Comparison of ENCODE assay signal across 22 mouse cellular contexts in genomic region chr5:86118457-86119094, GRCm38 (mm10). TPM values are rescaled to one million over a fixed set of nuclear protein-coding genes. Genes with fewer than 3 reads are reported as not detected.
A peak's percentile ranks its signal among the peaks of the same experiment; 100 is the strongest.
DNase-seq lines count a peak whose midpoint lies in the region; ATAC-seq and TF ChIP-seq lines count a peak whose summit lies in the region.
"Had no signal": no experiment of that assay in that cellular context is flagged by ENCODE, and none has a peak within 500 bp of the region (broad histone marks: within the 10 kb centered on the region; RNA-seq: fewer than 3 reads in every experiment).

No protein-coding gene starts in this region.

- dilution Hi-C loops in CH12.LX (cut with MboI; ENCODE audit: extremely low pct_ligation_motif_present, extremely low pct_unique_long_range_greater_than_20kb, low sequenced_read_pairs): no loop called here

- H3K27me3 ChIP-seq in C2C12 (ENCODE audit: control insufficient read depth, insufficient read depth, insufficient read length) (no peaks in the 10 kb centered on the region), CH12.LX (replicated peaks) (no peaks in the 10 kb centered on the region)
- no peaks in the 10 kb centered on the region for H3K27me3 ChIP-seq in stomach, postnatal 0 days (ENCODE audit: control insufficient read depth, insufficient read depth, low read length)
- H3K27me3 ChIP-seq: embryonic facial prominence, embryonic 13.5 days; forebrain, embryonic 15.5 days; hindbrain, embryonic 12.5 days; kidney, embryonic 15.5 days; limb, embryonic 12.5 days; liver, embryonic 13.5 days; lung, embryonic 15.5 days had no signal

- H3K4me3 ChIP-seq in C2C12 (ENCODE audit: insufficient read depth, poor library complexity, severe bottlenecking) (no peak overlapping the region), CH12.LX (replicated peaks in 1 of 3; ENCODE audit: low read depth in 2 of 3, low read length in 2 of 3, poor library complexity in 1 of 3) (peak overlapping the region; percentile 25 to 59 (median 46))
- H3K4me3 ChIP-seq in stomach, postnatal 0 days (ENCODE audit: low read depth, low read length): no peak overlapping the region
- H3K4me3 ChIP-seq: embryonic facial prominence, embryonic 13.5 days; forebrain, embryonic 15.5 days; heart, embryonic 10.5 days; hindbrain, embryonic 12.5 days; kidney, embryonic 15.5 days; limb, embryonic 12.5 days; liver, embryonic 13.5 days; lung, embryonic 15.5 days had no signal

- H3K27ac ChIP-seq in CH12.LX (ENCODE audit: insufficient read depth, low read depth): peak overlapping the region; percentile 96
- no peak overlapping the region for H3K27ac ChIP-seq in stomach, postnatal 0 days (replicated peaks)
- H3K27ac ChIP-seq: embryonic facial prominence, embryonic 13.5 days; forebrain, embryonic 15.5 days; heart, embryonic 10.5 days; hindbrain, embryonic 12.5 days; kidney, embryonic 15.5 days; limb, embryonic 12.5 days; liver, embryonic 13.5 days; lung, embryonic 15.5 days had no signal

- peak overlapping the region; percentile 99 for H3K4me2 ChIP-seq in CH12.LX (ENCODE audit: insufficient read depth, low read depth, poor library complexity, severe bottlenecking)
- no peak overlapping the region for H3K4me2 ChIP-seq in stomach, postnatal 0 days (replicated peaks; ENCODE audit: low read depth)
- H3K4me2 ChIP-seq: embryonic facial prominence, embryonic 13.5 days; forebrain, embryonic 15.5 days; hindbrain, embryonic 12.5 days; kidney, embryonic 15.5 days; limb, embryonic 12.5 days; liver, embryonic 13.5 days; lung, embryonic 15.5 days had no signal

- H3K36me3 ChIP-seq in C2C12 (ENCODE audit: control insufficient read depth, insufficient read depth) (peaks cover 21% of the 10 kb centered on the region), CH12.LX (replicated peaks in 1 of 2; ENCODE audit: control insufficient read depth in 1 of 2, insufficient read depth in 1 of 2, low read length in 1 of 2) (peaks cover 7 to 36% of the 10 kb centered on the region in 2 experiments)
- H3K36me3 ChIP-seq in stomach, postnatal 0 days (ENCODE audit: control insufficient read depth, insufficient read depth, low read length): no peaks in the 10 kb centered on the region

- no peak for TF ChIP-seq CTCF in C2C12 (IDR thresholded peaks at IDR 0.05; ENCODE audit: control insufficient read depth, insufficient read depth, insufficient read length)
- TF ChIP-seq CTCF in CH12.LX (conservative IDR thresholded peaks at IDR 0.05 in 1 of 2, IDR thresholded peaks at IDR 0.05 in 1 of 2; ENCODE audit: low read depth in 2 of 2, low read length in 2 of 2): no peak
- TF ChIP-seq CTCF in stomach, postnatal 0 days (IDR thresholded peaks at IDR 0.05; ENCODE audit: low read depth): no peak

- no peak overlapping the region for H3ac ChIP-seq in C2C12 (ENCODE audit: control insufficient read depth, insufficient read length, low read depth)

- 85% methylated on average over 9 of the region's 9 CpGs for WGBS in stomach, postnatal 0 days

- no peaks in the 10 kb centered on the region for H3K79me3 ChIP-seq in C2C12 (ENCODE audit: low read depth)

- H3K4me1 ChIP-seq in CH12.LX (ENCODE audit: control insufficient read depth in 1 of 2, insufficient read depth in 2 of 2): peaks cover 0 to 8% of the 10 kb centered on the region in 2 experiments; a peak in 1 of 4 replicates
- no peaks in the 10 kb centered on the region for H3K4me1 ChIP-seq in stomach, postnatal 0 days (replicated peaks; ENCODE audit: control insufficient read depth, insufficient read depth)
- H3K4me1 ChIP-seq: embryonic facial prominence, embryonic 13.5 days; forebrain, embryonic 15.5 days; heart, embryonic 10.5 days; hindbrain, embryonic 12.5 days; kidney, embryonic 15.5 days; limb, embryonic 12.5 days; liver, embryonic 13.5 days; lung, embryonic 15.5 days had no signal

- ATAC-seq in hematopoietic stem cell, adult 5-6 weeks (replicated peaks in 1 of 2; ENCODE audit: insufficient read depth in 1 of 2, low FRiP score in 2 of 2, low TSS enrichment in 1 of 2, low read depth in 1 of 2, poor library complexity in 2 of 2, severe bottlenecking in 2 of 2): peak; percentile 62 to 75
- ATAC-seq in megakaryocyte-erythroid progenitor cell, adult 5-6 weeks (replicated peaks; ENCODE audit: low FRiP score, low TSS enrichment, poor library complexity, severe bottlenecking): peak; percentile 44
- no peak for ATAC-seq in stomach, postnatal 0 days (ENCODE audit: low FRiP score, low TSS enrichment)
- ATAC-seq: forebrain, embryonic 15.5 days; intestine, embryonic 16.5 days had no signal

- TF ChIP-seq RAD21 in CH12.LX (IDR thresholded peaks at IDR 0.05; ENCODE audit: low read depth, low read length): no peak

- H3K79me2 ChIP-seq in C2C12 (ENCODE audit: control insufficient read depth, insufficient read depth): no peaks in the 10 kb centered on the region
- no peaks in the 10 kb centered on the region for H3K79me2 ChIP-seq in CH12.LX (replicated peaks; ENCODE audit: control insufficient read depth, extremely low read depth, insufficient read depth, poor library complexity, severe bottlenecking)

- 0 out of 2 replicates have a peak, but pooled peaks have one; percentile 24 for TF ChIP-seq EP300 in CH12.LX (IDR thresholded peaks at IDR 0.05; ENCODE audit: low read length)
- TF ChIP-seq EP300 in stomach, postnatal 0 days (optimal IDR thresholded peaks at IDR 0.05): no peak

- TF ChIP-seq POLR2A in CH12.LX (IDR thresholded peaks at IDR 0.05; ENCODE audit: low read depth, low read length): no peak

- in situ Hi-C loops in CH12.LX (cut with MboI; ENCODE audit: low pct_ligation_motif_present, low pct_unique_long_range_greater_than_20kb, low sequenced_read_pairs): no loop called here

- peak; percentile 53 for DNase-seq in CH12.LX (ENCODE audit: extremely low read depth)
- no peak for DNase-seq in stomach, postnatal 0 days (ENCODE audit: low spot score)
- no peak for DNase-seq in layer of hippocampus, adult 11-12 months (ENCODE audit: low spot score)
- DNase-seq in right cerebral cortex, adult 18-20 months: no peak
- no peak for DNase-seq in right cerebral cortex, postnatal 10 days (ENCODE audit: low spot score in 2 of 2)
- DNase-seq: cerebellum, adult 9-11 months; kidney, postnatal 4 days; liver, embryonic 13.5 days; retina, postnatal 1 day had no signal

- peak overlapping the region; percentile 61 for H3K9ac ChIP-seq in CH12.LX (ENCODE audit: insufficient read depth, low read depth)
- no peak overlapping the region for H3K9ac ChIP-seq in stomach, postnatal 0 days (ENCODE audit: low read length)
- H3K9ac ChIP-seq: embryonic facial prominence, embryonic 13.5 days; forebrain, embryonic 15.5 days; hindbrain, embryonic 12.5 days; kidney, embryonic 15.5 days; limb, embryonic 12.5 days; liver, embryonic 13.5 days; lung, embryonic 15.5 days had no signal

- no peaks in the 10 kb centered on the region for H3K9me3 ChIP-seq in CH12.LX (replicated peaks; ENCODE audit: low read length)
- no peaks in the 10 kb centered on the region for H3K9me3 ChIP-seq in stomach, postnatal 0 days (ENCODE audit: control insufficient read depth, low read length)
- H3K9me3 ChIP-seq: embryonic facial prominence, embryonic 13.5 days; forebrain, embryonic 15.5 days; heart, embryonic 10.5 days; hindbrain, embryonic 12.5 days; kidney, embryonic 15.5 days; limb, embryonic 12.5 days; liver, embryonic 13.5 days; lung, embryonic 15.5 days had no signal

TF ChIP-seq in C2C12, 6 proteins besides CTCF, POLR2A, EP300 and RAD21:
- no peak for TF ChIP-seq MYOG (IDR thresholded peaks at IDR 0.05; ENCODE audit: control insufficient read depth, extremely low read depth, insufficient read length)
- TF ChIP-seq USF1 (IDR thresholded peaks at IDR 0.05; ENCODE audit: low read depth): peak; percentile 36

TF ChIP-seq in CH12.LX, 34 proteins besides CTCF, POLR2A, EP300 and RAD21:
- no peak for TF ChIP-seq TBP (conservative IDR thresholded peaks at IDR 0.05; ENCODE audit: low read depth, low read length)
- 0 out of 2 replicates have a peak, but pooled peaks have one; percentile 13 for TF ChIP-seq ETS1 (conservative IDR thresholded peaks at IDR 0.05; ENCODE audit: low read depth, low read length)
- TF ChIP-seq USF2 (conservative IDR thresholded peaks at IDR 0.05; ENCODE audit: low read depth, low read length): peak; percentile 39; the same call in 1 of the 2 replicates
- TF ChIP-seq BHLHE40 (IDR thresholded peaks at IDR 0.05; ENCODE audit: low read depth, low read length): peak; percentile 44; the same call in 1 of the 2 replicates
- TF ChIP-seq IRF4 (IDR thresholded peaks at IDR 0.05; ENCODE audit: low read depth, low read length): peak; percentile 60; the same call in 1 of the 2 replicates

RNA-seq across cellular contexts. Expression of gene Stap1, which starts 47.0 kb away (rescaled TPM):
- 0.01 TPM for polyA plus RNA-seq in C2C12 (2012; fragmentation: generic; extraction: Trizol)
- total RNA-seq in CH12.LX (2012; rRNA removed): 9.8 and 12.6 TPM in 2 replicates
- total RNA-seq in CH12.LX (2014; rRNA removed): 18.1 and 18.8 TPM in 2 replicates
- polyA plus RNA-seq in CH12.LX (2012; ENCODE audit: insufficient read length, low read depth): 14.2 and 14.4 TPM in 2 replicates
- 80.4 and 98.5 TPM in 2 replicates for total RNA-seq in hematopoietic stem cell, adult 5-6 weeks (2017)
- 12.0 and 15.9 TPM in 2 replicates for total RNA-seq in megakaryocyte-erythroid progenitor cell, adult 5-6 weeks (2014; fragmentation: Nextera tagmentation)
- 25.4 and 29.2 TPM in 2 replicates for total RNA-seq in megakaryocyte-erythroid progenitor cell, adult 5-6 weeks (2017)
- 0.22 and 0.28 TPM in 2 replicates for polyA plus RNA-seq in stomach, postnatal 0 days (2015; fragmentation: Nextera tagmentation; extraction: Ambion mirVana)
- total RNA-seq: layer of hippocampus, postnatal 10 days; midbrain, postnatal 0 days had no signal

RNA-seq across cellular contexts. Expression of gene Cenpc1, which starts 53.2 kb away (rescaled TPM):
- polyA plus RNA-seq in C2C12 (2012; fragmentation: generic; extraction: Trizol): 5.1 TPM
- total RNA-seq in CH12.LX (2012; rRNA removed): 14.1 and 15.9 TPM in 2 replicates
- total RNA-seq in CH12.LX (2014; rRNA removed): 30.6 and 32.9 TPM in 2 replicates
- 20.6 and 21.0 TPM in 2 replicates for polyA plus RNA-seq in CH12.LX (2012; ENCODE audit: insufficient read length, low read depth)
- total RNA-seq in hematopoietic stem cell, adult 5-6 weeks (2017): 56.3 and 58.3 TPM in 2 replicates
- 43.1 and 43.7 TPM in 2 replicates for total RNA-seq in megakaryocyte-erythroid progenitor cell, adult 5-6 weeks (2014; fragmentation: Nextera tagmentation)
- total RNA-seq in megakaryocyte-erythroid progenitor cell, adult 5-6 weeks (2017): 38.9 and 69.7 TPM in 2 replicates
- 10.5 and 11.6 TPM in 2 replicates for polyA plus RNA-seq in stomach, postnatal 0 days (2015; fragmentation: Nextera tagmentation; extraction: Ambion mirVana)

RNA-seq across cellular contexts. Expression of gene Uba6, which starts 54.0 kb away (rescaled TPM):
- polyA plus RNA-seq in C2C12 (2012; fragmentation: generic; extraction: Trizol): 2.9 TPM
- total RNA-seq in CH12.LX (2012; rRNA removed): 15.2 and 18.9 TPM in 2 replicates
- total RNA-seq in CH12.LX (2014; rRNA removed): 27.3 and 32.0 TPM in 2 replicates
- 15.6 and 15.9 TPM in 2 replicates for polyA plus RNA-seq in CH12.LX (2012; ENCODE audit: insufficient read length, low read depth)
- 29.9 and 48.4 TPM in 2 replicates for total RNA-seq in hematopoietic stem cell, adult 5-6 weeks (2017)
- 19.0 and 23.8 TPM in 2 replicates for total RNA-seq in megakaryocyte-erythroid progenitor cell, adult 5-6 weeks (2014; fragmentation: Nextera tagmentation)
- 23.8 and 27.8 TPM in 2 replicates for total RNA-seq in megakaryocyte-erythroid progenitor cell, adult 5-6 weeks (2017)
- polyA plus RNA-seq in stomach, postnatal 0 days (2015; fragmentation: Nextera tagmentation; extraction: Ambion mirVana): 4.0 and 4.3 TPM in 2 replicates

Comparison
In these comparisons a context has a peak if more than half of its experiments do, and no peak if none do; other contexts are left out.
1. H3K4me3 ChIP-seq: peak in CH12.LX (3 of 3); none in C2C12 (single experiment) and stomach, postnatal 0 days (single experiment).